Mouse (Mus musculus) heart, adult 2 months (tissue): ENCODE results near the gene Ap1g2.

Source experiments
- CTCF ChIP-seq: fragments of 200-600 bp; IDR thresholded peaks from 2 replicates; pipeline ENCODE4 v1.8.1; 2022; ENCODE audit warnings: antibody characterized with exemption, mild to moderate bottlenecking, moderate library complexity
- EP300 ChIP-seq: fragments of 200-500 bp; IDR thresholded peaks from 2 replicates; pipeline ENCODE4 v1.6.1; 2011; ENCODE audit warnings: low read depth, low read length, control low read depth; ENCODE audit not compliant: insufficient read depth

GRCm38 (mm10) chr14:55063581-55064381, 42.6 kb downstream of the Ap1g2 start:
- no peak for TF ChIP-seq CTCF
- no peak for TF ChIP-seq EP300
